Mouse (Mus musculus) thymus, postnatal 0 days (tissue): ENCODE measurements at regions not wholly inside any gene's neighbourhood (a gene's known extent, or its start where the extent isn't known, plus 50 kb on each side); places are given as distances from the start of the nearest gene placed in this dataset.

Experiments
- DNase-seq: peaks from one replicate; pipeline ENCODE4 v3.0.0-alpha.2; 2015; ENCODE audit warnings: low spot score

- no peak for DNase-seq
These were observed 317.2 kb downstream of the Klf6 start for GRCm38 (mm10) chr13:6178362-6179070.

- DNase-seq: no peak
These were observed 327.9 kb downstream of the Klf6 start for GRCm38 (mm10) chr13:6189133-6189532.

- no peak for DNase-seq
These were observed 328.3 kb downstream of the Klf6 start for GRCm38 (mm10) chr13:6189566-6189965.

GRCm38 (mm10) chr13:6191186-6191914, 330.1 kb downstream of the Klf6 start:
- DNase-seq: no peak

- DNase-seq: no peak
These were observed 330.6 kb downstream of the Klf6 start for GRCm38 (mm10) chr13:6191915-6192295.

GRCm38 (mm10) chr13:6196690-6197089, 335.4 kb downstream of the Klf6 start:
- no peak for DNase-seq

GRCm38 (mm10) chr13:6199107-6199506, 337.8 kb downstream of the Klf6 start:
- no peak for DNase-seq

GRCm38 (mm10) chr13:6201516-6201915, 340.2 kb downstream of the Klf6 start:
- no peak for DNase-seq

- no peak for DNase-seq
These were observed 343.1 kb upstream of the Pitrm1 start for GRCm38 (mm10) chr13:6204801-6205200.

GRCm38 (mm10) chr13:6212550-6212949, 335.4 kb upstream of the Pitrm1 start:
- no peak for DNase-seq

GRCm38 (mm10) chr13:6214189-6214588, 333.8 kb upstream of the Pitrm1 start:
- DNase-seq: no peak

- DNase-seq: no peak
These were observed 321.8 kb upstream of the Pitrm1 start for GRCm38 (mm10) chr13:6226087-6226643.

GRCm38 (mm10) chr13:6228278-6228677, 319.7 kb upstream of the Pitrm1 start:
- no peak for DNase-seq

- no peak for DNase-seq
These were observed 312.6 kb upstream of the Pitrm1 start for GRCm38 (mm10) chr13:6235394-6235793.

- DNase-seq: no peak
These were observed 311.4 kb upstream of the Pitrm1 start for GRCm38 (mm10) chr13:6236503-6236902.

- no peak for DNase-seq
These were observed 310.7 kb upstream of the Pitrm1 start for GRCm38 (mm10) chr13:6237201-6237600.

- DNase-seq: no peak
These were observed 307.1 kb upstream of the Pitrm1 start for GRCm38 (mm10) chr13:6240855-6241254.

GRCm38 (mm10) chr13:6241472-6242123, 306.4 kb upstream of the Pitrm1 start:
- DNase-seq: no peak

GRCm38 (mm10) chr13:6250106-6250505, 297.8 kb upstream of the Pitrm1 start:
- no peak for DNase-seq

- no peak for DNase-seq
These were observed 296.7 kb upstream of the Pitrm1 start for GRCm38 (mm10) chr13:6251025-6251862.

- no peak for DNase-seq
These were observed 295.8 kb upstream of the Pitrm1 start for GRCm38 (mm10) chr13:6252100-6252499.
